Mouse (Mus musculus) heart, adult 2 months (tissue): ENCODE measurements around the gene Gphn.

Experiments
- CTCF ChIP-seq: fragments of 200-600 bp; IDR thresholded peaks from 2 replicates; pipeline ENCODE4 v1.8.1; 2022; ENCODE audit warnings: antibody characterized with exemption, mild to moderate bottlenecking, moderate library complexity
- POLR2A ChIP-seq: fragments of 200-500 bp; IDR thresholded peaks from 2 replicates; pipeline ENCODE4 v1.6.1; 2011; ENCODE audit warnings: mild to moderate bottlenecking, low read depth, low read length, control low read depth; ENCODE audit not compliant: insufficient read depth

- TF ChIP-seq POLR2A (no peak), CTCF (no peak)
These were observed 72.7 kb downstream of the Gphn start for GRCm38 (mm10) chr12:78298824-78299398.
